Mouse (Mus musculus) cerebellum, adult 18-20 months (tissue): ENCODE data around the gene Ash1l.

Source experiments
- DNase-seq, 2 experiments: peaks; one replicate each; pipeline ENCODE4 v3.0.0; 2021

Gene Ash1l

GRCm38 (mm10) chr3:89092509-89093090, 142.2 kb downstream of the Ash1l start:
- peak in 1 of 2 experiments; percentile 32 for DNase-seq

DNA sequence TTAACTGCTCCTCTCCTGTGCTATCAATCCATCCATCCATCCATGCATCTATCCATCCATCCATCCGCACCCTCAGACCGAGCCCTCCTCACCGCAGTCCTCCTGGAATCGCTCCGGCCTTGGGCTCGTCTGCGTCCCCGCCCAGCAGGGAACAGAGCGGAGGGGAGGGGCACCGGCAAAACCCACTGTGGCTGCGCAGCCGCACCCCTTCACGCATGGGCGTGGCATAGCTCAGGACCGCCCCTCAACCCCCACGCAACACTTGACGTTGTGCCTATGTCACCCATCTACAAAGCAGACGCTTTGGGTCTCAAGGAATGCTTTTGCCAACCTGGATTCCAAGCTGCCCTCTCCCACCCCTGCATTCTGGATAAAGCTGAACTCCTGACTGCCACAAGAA, 142.8 kb downstream of the Ash1l start, which contains the start of gene Rusc1:
Gene Rusc1 (minus strand): TSS at position 137 of the 400 bp plus-strand sequence.
- DNase-seq: peak; percentile 96 to 97

- no peak for DNase-seq
Observed at GRCm38 (mm10) chr3:89094021-89094420, 143.6 kb downstream of the Ash1l start.

DNA sequence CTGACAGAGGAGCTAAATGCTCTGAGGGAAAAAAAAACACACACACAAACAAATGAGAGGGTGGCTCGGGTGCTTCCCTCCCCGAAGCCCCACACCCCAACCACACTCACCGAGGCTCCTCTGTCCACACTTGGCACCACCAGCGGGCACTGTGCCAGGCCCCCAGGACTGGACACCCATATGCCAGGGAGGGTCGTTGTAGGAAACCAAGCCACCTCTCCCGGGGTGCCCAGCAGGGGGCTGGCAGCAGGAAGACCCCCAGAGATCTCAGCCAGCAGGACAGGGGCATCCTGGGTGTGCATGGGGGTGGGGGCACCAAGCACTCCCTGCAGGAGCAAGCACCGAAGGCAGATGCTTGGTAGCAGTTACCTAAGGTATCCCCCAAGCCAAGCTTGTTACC, 150.4 kb downstream of the Ash1l start, which contains the start of gene Gm43738:
Gene Gm43738 (minus strand): TSS at position 289 of the 400 bp plus-strand sequence.
- DNase-seq: peak; percentile 29 to 54

DNA sequence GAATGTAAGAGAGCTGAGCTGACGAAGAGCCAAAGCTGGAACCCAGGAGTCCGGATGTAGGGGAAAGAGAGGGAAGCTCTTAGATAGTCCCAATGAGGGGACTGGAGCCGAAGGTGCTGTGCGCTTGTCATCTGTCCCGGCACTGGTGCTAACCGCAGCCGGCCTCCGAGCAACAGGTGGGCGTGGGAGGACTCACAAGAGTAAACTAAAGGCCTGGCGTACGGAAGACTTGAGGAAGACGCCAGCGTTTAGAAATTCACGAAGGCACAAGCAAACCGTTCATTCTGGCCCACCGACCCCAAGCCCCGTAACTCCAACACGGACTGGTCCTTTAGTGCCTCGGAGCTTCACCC, 151.0 kb downstream of the Ash1l start:
- no peak for DNase-seq

DNA sequence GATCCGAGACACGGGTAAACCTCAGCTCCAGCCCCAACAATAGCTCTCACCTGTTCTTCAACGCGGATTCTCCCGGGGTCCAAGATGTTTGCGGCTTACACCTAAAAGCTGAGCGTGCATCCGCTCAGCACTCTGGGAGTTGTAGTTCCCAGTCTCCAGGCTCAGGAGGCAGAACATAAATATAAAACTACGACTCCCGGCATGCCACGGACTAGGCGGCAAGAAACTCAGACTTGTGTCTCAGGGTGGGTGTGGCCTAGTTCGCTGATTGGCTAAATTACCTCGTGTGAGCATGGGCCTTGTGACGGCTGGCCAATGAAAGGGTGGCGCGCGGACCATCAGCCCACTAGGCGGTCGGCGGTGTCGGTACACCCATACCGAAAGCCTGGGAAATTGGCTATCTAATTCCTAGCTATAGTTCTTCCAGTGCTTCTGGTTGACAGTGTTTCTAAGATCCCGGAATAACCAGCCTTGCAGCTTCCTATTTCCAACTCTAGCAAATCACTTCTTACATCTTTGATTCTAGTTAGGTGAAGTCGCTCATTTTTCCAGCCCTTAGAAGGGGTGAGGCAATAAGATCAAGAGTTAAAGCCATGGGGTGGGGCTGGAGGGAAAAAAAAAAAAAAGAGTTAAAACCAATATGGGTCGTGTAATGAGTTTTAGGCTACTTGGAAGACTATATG, 151.5 kb downstream of the Ash1l start, which contains the start of gene Fdps:
Gene Fdps (minus strand): TSS at position 148 of the 683 bp plus-strand sequence.
- DNase-seq: peak; percentile 93 to 100

GRCm38 (mm10) chr3:89102495-89103290, 152.3 kb downstream of the Ash1l start:
- DNase-seq: no peak

DNA sequence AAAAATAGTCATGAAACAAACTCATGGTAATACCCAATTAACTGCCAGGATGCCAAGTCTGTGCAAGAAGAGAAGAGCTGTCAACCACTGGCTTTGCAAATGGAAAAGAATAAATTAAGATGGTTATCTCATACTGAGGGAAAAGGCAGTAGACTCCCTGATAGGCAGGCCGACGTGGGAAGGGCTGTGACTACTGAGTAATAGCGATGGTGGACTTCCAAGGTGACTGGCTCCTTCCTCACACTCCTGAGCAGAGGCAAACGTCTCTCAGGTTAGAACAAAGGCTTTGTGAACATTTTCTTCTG, 152.8 kb downstream of the Ash1l start:
- DNase-seq: no peak

- DNase-seq: no peak
Observed at GRCm38 (mm10) chr3:89106881-89107280, 156.5 kb downstream of the Ash1l start.

GRCm38 (mm10) chr3:89107545-89107944, 157.1 kb downstream of the Ash1l start:
- DNase-seq: no peak

- DNase-seq: no peak
Observed at GRCm38 (mm10) chr3:89108146-89108545, 157.7 kb downstream of the Ash1l start.

DNA sequence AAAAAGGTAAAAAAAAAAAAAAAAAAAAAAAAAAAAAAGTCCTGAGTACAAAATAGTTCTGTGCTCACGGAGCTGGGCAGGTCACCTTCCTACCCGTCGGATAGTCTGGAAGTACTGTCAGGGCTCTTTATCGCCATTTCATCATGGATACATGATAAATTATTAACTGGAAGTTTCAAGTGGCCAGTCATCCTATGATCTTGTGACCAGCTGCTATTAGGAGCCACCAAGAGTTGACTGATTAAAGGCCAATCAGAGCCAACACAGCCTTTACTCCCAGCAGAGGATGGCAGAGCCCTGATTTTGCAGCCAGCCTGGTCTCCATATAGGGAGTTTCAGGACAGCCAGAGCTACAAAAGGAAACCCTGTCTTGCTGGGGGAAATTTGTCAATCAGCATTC, 162.6 kb downstream of the Ash1l start:
- DNase-seq: no peak

DNA sequence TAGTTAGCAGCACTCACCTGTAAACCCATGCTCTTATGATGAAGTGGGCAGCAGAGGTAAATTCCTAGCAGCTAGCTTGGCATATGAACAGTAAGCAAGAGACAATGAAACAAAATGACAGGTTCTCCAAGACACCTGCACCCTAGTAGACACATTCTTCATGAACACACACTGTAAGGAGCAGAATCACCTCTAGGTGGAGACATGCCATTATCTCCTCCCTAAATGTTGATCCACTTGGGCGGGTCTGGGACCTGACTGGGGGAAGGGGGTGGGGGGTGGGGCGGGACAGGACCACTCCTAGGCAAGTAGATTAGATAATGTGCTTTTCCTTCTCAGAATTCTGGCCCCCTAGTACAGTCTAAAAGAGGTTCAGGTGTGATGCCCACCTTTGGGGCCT, 165.1 kb downstream of the Ash1l start:
- peak in 1 of 2 experiments; percentile 39 for DNase-seq

GRCm38 (mm10) chr3:89123313-89123712, 172.9 kb downstream of the Ash1l start:
- no peak for DNase-seq

DNA sequence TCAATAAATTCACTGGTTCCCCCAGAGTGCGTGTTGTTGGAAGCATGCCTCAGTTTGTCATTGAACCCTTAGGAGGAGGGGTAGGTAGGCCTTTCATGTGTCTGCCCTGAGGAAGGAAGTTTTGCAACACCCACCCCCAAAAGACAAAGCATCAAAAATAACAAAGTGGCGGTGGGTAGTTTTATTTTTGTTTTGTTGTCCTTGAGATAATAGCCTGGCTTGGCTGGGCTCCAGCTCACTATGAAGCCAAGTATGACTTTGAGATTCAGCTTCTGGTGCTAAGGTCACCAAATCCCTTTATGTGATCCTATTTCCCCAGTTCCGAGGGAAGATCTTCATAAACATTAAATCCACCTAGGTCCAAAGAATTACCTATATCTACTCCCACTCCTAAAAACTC, 173.8 kb downstream of the Ash1l start:
- DNase-seq: no peak

GRCm38 (mm10) chr3:89125981-89126380, 175.6 kb downstream of the Ash1l start:
- no peak for DNase-seq
